8 mouse cellular contexts compared by ENCODE assay signal in the genomic region with DNA sequence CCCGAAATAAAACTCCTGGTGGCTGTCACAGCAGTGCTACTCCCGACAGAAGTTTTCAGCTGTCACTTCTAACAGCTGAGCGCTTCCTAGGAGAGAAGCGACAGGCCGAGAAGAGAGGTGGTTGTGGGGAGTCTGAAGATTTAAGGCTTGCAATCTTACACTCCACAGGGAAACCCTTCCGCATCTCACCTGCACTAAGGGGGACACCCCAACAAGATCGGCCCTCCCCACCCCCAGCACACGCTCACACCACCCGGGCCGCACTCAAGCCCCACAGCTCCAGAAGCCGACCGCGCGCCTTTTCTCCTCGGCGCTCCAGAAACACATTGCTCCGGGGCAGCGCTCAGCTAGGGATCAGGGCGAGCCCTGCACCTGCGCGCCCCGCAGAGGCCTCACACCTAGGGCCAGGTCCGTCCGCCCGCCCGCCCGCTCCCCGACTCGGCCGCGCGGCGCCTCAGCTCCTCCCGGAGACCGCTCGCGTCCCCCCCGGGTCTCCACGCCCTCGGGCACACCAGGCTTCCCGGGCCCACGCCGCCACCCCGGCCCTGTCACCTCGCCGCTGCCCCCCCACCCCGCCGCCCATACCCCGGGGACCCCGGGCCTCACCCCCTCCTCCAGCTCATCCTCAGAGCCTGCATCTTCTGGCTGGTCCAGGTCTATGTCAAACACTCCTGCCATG. TPM values are rescaled to one million over a fixed set of nuclear protein-coding genes. Genes with fewer than 3 reads are reported as not detected.
DNase-seq lines count a peak whose midpoint lies in the region; ATAC-seq lines count a peak whose summit lies in the region.

No protein-coding gene starts in this region.

- no peaks in the 10 kb centered on the region for H3K36me3 ChIP-seq in heart, embryonic 12.5 days

- H3K4me2 ChIP-seq in heart, embryonic 12.5 days = peak overlapping the region; percentile 87

- under 1% methylated on average over 50 of the region's 50 CpGs for WGBS in heart, embryonic 12.5 days

- H3K9me3 ChIP-seq in heart, embryonic 12.5 days (replicated peaks) = no peaks in the 10 kb centered on the region

- ATAC-seq in heart, embryonic 12.5 days (ENCODE audit: insufficient number of reproducible peaks, low FRiP score) = peak; percentile 65

- peak overlapping the region; percentile 99 for H3K9ac ChIP-seq in heart, embryonic 12.5 days

- H3K27ac ChIP-seq in heart, embryonic 12.5 days (ENCODE audit: poor library complexity, severe bottlenecking) = peak overlapping the region; percentile 92

- peak overlapping the region; percentile 98 for H3K4me3 ChIP-seq in heart, embryonic 12.5 days

- H3K4me1 ChIP-seq in heart, embryonic 12.5 days (replicated peaks) = peaks cover 22% of the 10 kb centered on the region

- DNase-seq in heart, postnatal 36 days = no peak
- peak; percentile 35 for DNase-seq in 416B (ENCODE audit: low read depth)
- peak; percentile 31 for DNase-seq in brain, adult 2 months (ENCODE audit: low read depth, low spot score)
- DNase-seq in frontal cortex, postnatal 36 days (ENCODE audit: low spot score in 2 of 2) = peak; percentile 9 to 15
- peak; percentile 63 for DNase-seq in liver
- DNase-seq in skeletal muscle tissue, adult 2 months (ENCODE audit: low read depth, low spot score) = peak; percentile 27
- DNase-seq in gastrocnemius, adult 8-10 months (ENCODE audit: low spot score in 2 of 2) = no peak

- intact Hi-C loops in heart, postnatal 36 days (cut with DNase I) = no loop called here

- H3K27me3 ChIP-seq in heart, embryonic 12.5 days (replicated peaks) = no peaks in the 10 kb centered on the region

RNA-seq across cellular contexts. Expression of a gene that starts 0.5 kb away (rescaled TPM):
- 56.8 and 57.1 TPM in 2 replicates for polyA plus RNA-seq in heart, embryonic 12.5 days (2016; fragmentation: Nextera tagmentation; extraction: Ambion mirVana)
- total RNA-seq in heart, postnatal 36 days (2021) = 10 to 100 TPM; 19.3 to 23.2 TPM
- 10 to 100 TPM; 17.3 to 27.4 (median 20.1) TPM for total RNA-seq in gastrocnemius, adult 8-10 months (2022)

RNA-seq across cellular contexts. Expression of a gene that starts 0.7 kb away (rescaled TPM):
- 11.1 and 11.4 TPM in 2 replicates for polyA plus RNA-seq in heart, embryonic 12.5 days (2016; fragmentation: Nextera tagmentation; extraction: Ambion mirVana)
- 1 to 10 TPM; 6.2 to 6.7 TPM for total RNA-seq in heart, postnatal 36 days (2021)
- total RNA-seq in gastrocnemius, adult 8-10 months (2022) = 1 to 10 TPM; 6.3 to 7.1 (median 6.7) TPM

RNA-seq across cellular contexts. Expression of a gene that starts 59.6 kb away (rescaled TPM):
- polyA plus RNA-seq in heart, embryonic 12.5 days (2016; fragmentation: Nextera tagmentation; extraction: Ambion mirVana) = 45.3 and 46.8 TPM in 2 replicates
- total RNA-seq in heart, postnatal 36 days (2021) = 10 to 100 TPM; 29.5 to 29.7 TPM
- 10 to 100 TPM; 42.7 to 48.1 (median 45.0) TPM for total RNA-seq in gastrocnemius, adult 8-10 months (2022)

Comparison
In these comparisons a context has a peak if more than half of its experiments do, and no peak if none do; other contexts are left out.
1. DNase-seq: peak in 416B (single experiment), brain, adult 2 months (single experiment), frontal cortex, postnatal 36 days (2 of 2), liver (single experiment) and skeletal muscle tissue, adult 2 months (single experiment); none in heart, postnatal 36 days (0 of 2) and gastrocnemius, adult 8-10 months (0 of 2).